Mouse (Mus musculus): ENCODE measurements around the gene Pde3a. TPM values are rescaled to one million over a fixed set of nuclear protein-coding genes. Genes with fewer than 3 reads are reported as not detected.

The Pde3a gene
- polyA plus RNA-seq, 1 experiment from 2014 or later: 1.0 TPM

- Histone ChIP-seq H3K27me3 (no peaks in the 10 kb centered on the region), H3K4me3 (replicated peaks) (no peak overlapping the region), H3K36me3 (replicated peaks) (no peaks in the 10 kb centered on the region), H3K9ac (no peak overlapping the region), H3K4me1 (replicated peaks) (no peaks in the 10 kb centered on the region), H3K4me2 (no peak overlapping the region), H3K27ac (replicated peaks) (no peak overlapping the region), H3K9me3 (replicated peaks) (no peaks in the 10 kb centered on the region)
- no peak for ATAC-seq (ENCODE audit: insufficient read depth)
Observed at GRCm38 (mm10) chr6:141499511-141499910, 250.4 kb downstream of the Pde3a start.

- no peak for ATAC-seq (ENCODE audit: insufficient read depth)
- H3K4me1 ChIP-seq (replicated peaks): no peaks in the 10 kb centered on the region
- no peaks in the 10 kb centered on the region for H3K9me3 ChIP-seq (replicated peaks)
- H3K4me3 ChIP-seq (replicated peaks): no peak overlapping the region
- no peaks in the 10 kb centered on the region for H3K27me3 ChIP-seq
- H3K4me2 ChIP-seq: no peak overlapping the region
- H3K9ac ChIP-seq: no peak overlapping the region
- H3K27ac ChIP-seq (replicated peaks): no peak overlapping the region
- WGBS (ENCODE audit: insufficient replicate concordance): 62% methylated on average over 3 of the region's 3 CpGs
- H3K36me3 ChIP-seq (replicated peaks): no peaks in the 10 kb centered on the region
Observed at GRCm38 (mm10) chr6:141501171-141501570, 252.1 kb downstream of the Pde3a start.

- ATAC-seq (ENCODE audit: insufficient read depth): no peak
- Histone ChIP-seq H3K4me3 (replicated peaks) (no peak overlapping the region), H3K36me3 (replicated peaks) (no peaks in the 10 kb centered on the region), H3K9ac (no peak overlapping the region), H3K27ac (replicated peaks) (no peak overlapping the region), H3K4me1 (replicated peaks) (no peaks in the 10 kb centered on the region), H3K4me2 (no peak overlapping the region), H3K9me3 (replicated peaks) (no peaks in the 10 kb centered on the region), H3K27me3 (no peaks in the 10 kb centered on the region)
- WGBS (ENCODE audit: insufficient replicate concordance): 37% methylated on average over 2 of the region's 2 CpGs
Observed at GRCm38 (mm10) chr6:141522541-141522940, 273.5 kb downstream of the Pde3a start.

- no peaks in the 10 kb centered on the region for H3K36me3 ChIP-seq (replicated peaks)
- 35% methylated on average over 2 of the region's 2 CpGs for WGBS (ENCODE audit: insufficient replicate concordance)
Observed at GRCm38 (mm10) chr6:141523747-141524640, 274.9 kb downstream of the Pde3a start, which contains the start of gene Slco1c1. Gene Slco1c1 (plus strand): TSS chr6:141524368.

GRCm38 (mm10) chr6:141525787-141526186 is 276.7 kb downstream of the Pde3a start:
- no peak overlapping the region for H3K4me3 ChIP-seq (replicated peaks)
- no peaks in the 10 kb centered on the region for H3K36me3 ChIP-seq (replicated peaks)
- WGBS (ENCODE audit: insufficient replicate concordance): 76% methylated on average over 1 of the region's 1 CpGs
- H3K4me2 ChIP-seq: no peak overlapping the region
- no peak overlapping the region for H3K9ac ChIP-seq
- no peaks in the 10 kb centered on the region for H3K4me1 ChIP-seq (replicated peaks)
- no peaks in the 10 kb centered on the region for H3K9me3 ChIP-seq (replicated peaks)
- no peak for ATAC-seq (ENCODE audit: insufficient read depth)
- no peaks in the 10 kb centered on the region for H3K27me3 ChIP-seq
- H3K27ac ChIP-seq (replicated peaks): no peak overlapping the region

More at GRCm38 (mm10) chr6:141523747-141524640, 274.9 kb downstream of the Pde3a start, which contains the start of gene Slco1c1:
- H3K4me3 ChIP-seq (replicated peaks): no peak within 1 kb of the TSS
- no peaks in the 10 kb centered on the region for H3K9me3 ChIP-seq (replicated peaks)
- no peaks in the 10 kb centered on the region for H3K4me1 ChIP-seq (replicated peaks)
- no peaks in the 10 kb centered on the region for H3K27me3 ChIP-seq
- no peak within 1 kb of the TSS for H3K9ac ChIP-seq
- H3K27ac ChIP-seq (replicated peaks): no peak within 1 kb of the TSS
- no peak within 1 kb of the TSS for H3K4me2 ChIP-seq
- ATAC-seq (ENCODE audit: insufficient read depth): no peak

- no peak for ATAC-seq (ENCODE audit: insufficient read depth)
- WGBS (ENCODE audit: insufficient replicate concordance): 65% methylated on average over 6 of the region's 6 CpGs
Observed at GRCm38 (mm10) chr6:141530865-141531264, 281.8 kb downstream of the Pde3a start.

GRCm38 (mm10) chr6:141537298-141537697 is 288.2 kb downstream of the Pde3a start:
- Histone ChIP-seq H3K36me3 (replicated peaks) (no peaks in the 10 kb centered on the region), H3K9me3 (replicated peaks) (no peaks in the 10 kb centered on the region), H3K9ac (no peak overlapping the region), H3K4me3 (replicated peaks) (no peak overlapping the region), H3K27me3 (no peaks in the 10 kb centered on the region), H3K4me2 (no peak overlapping the region), H3K4me1 (replicated peaks) (no peaks in the 10 kb centered on the region), H3K27ac (replicated peaks) (no peak overlapping the region)
- 34% methylated on average over 3 of the region's 3 CpGs for WGBS (ENCODE audit: insufficient replicate concordance)
- no peak for ATAC-seq (ENCODE audit: insufficient read depth)

More at GRCm38 (mm10) chr6:141530865-141531264, 281.8 kb downstream of the Pde3a start:
- H3K9ac ChIP-seq: no peak overlapping the region
- H3K27ac ChIP-seq (replicated peaks): no peak overlapping the region
- no peaks in the 10 kb centered on the region for H3K36me3 ChIP-seq (replicated peaks)
- H3K4me3 ChIP-seq (replicated peaks): no peak overlapping the region
- H3K4me1 ChIP-seq (replicated peaks): no peaks in the 10 kb centered on the region
- H3K4me2 ChIP-seq: no peak overlapping the region
- no peaks in the 10 kb centered on the region for H3K9me3 ChIP-seq (replicated peaks)
- H3K27me3 ChIP-seq: no peaks in the 10 kb centered on the region

- Histone ChIP-seq H3K9ac (no peak overlapping the region), H3K27me3 (no peaks in the 10 kb centered on the region), H3K4me1 (replicated peaks) (no peaks in the 10 kb centered on the region), H3K4me3 (replicated peaks) (no peak overlapping the region), H3K4me2 (no peak overlapping the region), H3K27ac (replicated peaks) (no peak overlapping the region), H3K36me3 (replicated peaks) (no peaks in the 10 kb centered on the region), H3K9me3 (replicated peaks) (no peaks in the 10 kb centered on the region)
- WGBS (ENCODE audit: insufficient replicate concordance): 56% methylated on average over 1 of the region's 1 CpGs
- ATAC-seq (ENCODE audit: insufficient read depth): no peak
Observed at GRCm38 (mm10) chr6:141541136-141541535, 292.1 kb downstream of the Pde3a start.

GRCm38 (mm10) chr6:141543344-141543743 is 294.3 kb downstream of the Pde3a start:
- Histone ChIP-seq H3K36me3 (replicated peaks) (no peaks in the 10 kb centered on the region), H3K27me3 (no peaks in the 10 kb centered on the region), H3K9me3 (replicated peaks) (no peaks in the 10 kb centered on the region), H3K4me3 (replicated peaks) (no peak overlapping the region), H3K4me2 (no peak overlapping the region), H3K27ac (replicated peaks) (no peak overlapping the region), H3K4me1 (replicated peaks) (no peaks in the 10 kb centered on the region), H3K9ac (no peak overlapping the region)
- 70% methylated on average over 7 of the region's 7 CpGs for WGBS (ENCODE audit: insufficient replicate concordance)
- no peak for ATAC-seq (ENCODE audit: insufficient read depth)
